Mouse (Mus musculus): ENCODE data around the gene Zfp148. TPM values are rescaled to one million over a fixed set of nuclear protein-coding genes. Genes with fewer than 3 reads are reported as not detected.

Gene Zfp148
- polyA plus RNA-seq, 1 experiment = 26.9 TPM

DNA sequence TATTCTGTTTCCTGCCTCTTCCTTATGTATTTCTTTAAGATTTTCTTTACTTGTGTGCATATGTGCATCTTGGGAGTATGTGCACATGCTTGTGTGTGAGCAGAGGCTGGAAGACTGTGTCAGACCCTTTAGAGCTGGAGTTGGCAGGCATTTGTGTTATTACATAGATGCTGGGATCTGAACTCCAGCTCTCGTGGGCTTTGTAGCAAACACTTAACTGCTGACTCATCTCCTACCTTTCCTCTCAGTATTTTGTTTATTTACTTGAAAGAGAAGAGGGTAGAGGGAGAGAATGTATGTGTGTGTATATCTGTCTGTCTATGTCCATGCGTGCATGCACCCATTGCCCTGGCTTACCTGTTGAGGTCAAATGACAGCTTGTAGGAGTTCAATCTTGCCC, 22.6 kb downstream of the Zfp148 start:
- DNase-seq = no peak
- Histone ChIP-seq H3K27me3 (ENCODE audit: control insufficient read depth, insufficient read depth, low read length) (no peaks in the 10 kb centered on the region), H3K27ac (ENCODE audit: insufficient read depth, low read length) (no peak overlapping the region), H3K4me3 (replicated peaks; ENCODE audit: insufficient read depth, low read depth, low read length) (no peak overlapping the region), H3K4me1 (ENCODE audit: control insufficient read depth, insufficient read depth, low read length) (peaks cover 21% of the 10 kb centered on the region)
- no peak for TF ChIP-seq CTCF (IDR thresholded peaks at IDR 0.05; ENCODE audit: borderline replicate concordance, insufficient read depth, low read depth, low read length)
- no peak for TF ChIP-seq POLR2A (IDR thresholded peaks at IDR 0.05; ENCODE audit: borderline replicate concordance, insufficient read depth, low read length)
- 53% methylated on average over 2 of the region's 2 CpGs for WGBS

DNA sequence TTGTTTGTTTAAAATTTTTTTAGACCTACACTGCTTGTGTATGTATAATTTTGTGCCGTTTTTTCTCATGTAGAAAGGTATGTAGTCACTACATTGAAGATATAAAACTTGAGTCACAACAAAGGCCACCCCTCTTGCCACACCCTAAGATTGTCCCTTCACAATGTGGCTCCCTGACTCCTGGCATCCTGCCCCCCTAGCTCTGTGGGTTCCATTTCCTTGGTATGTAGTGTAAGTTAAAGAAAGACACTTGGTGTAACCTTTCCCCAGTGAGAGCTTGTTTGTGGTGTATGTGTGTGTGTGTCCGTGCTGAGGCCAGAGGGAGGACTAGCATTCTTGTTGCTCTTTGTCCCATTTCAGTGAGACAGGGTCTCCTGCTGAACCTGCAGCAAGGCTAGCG, 23.4 kb downstream of the Zfp148 start:
- no peak for DNase-seq
- H3K4me3 ChIP-seq (replicated peaks; ENCODE audit: insufficient read depth, low read depth, low read length) = no peak overlapping the region
- peaks cover 23% of the 10 kb centered on the region for H3K4me1 ChIP-seq (ENCODE audit: control insufficient read depth, insufficient read depth, low read length)
- 89% methylated on average over 3 of the region's 3 CpGs for WGBS
- no peak for TF ChIP-seq POLR2A (IDR thresholded peaks at IDR 0.05; ENCODE audit: borderline replicate concordance, insufficient read depth, low read length)
- TF ChIP-seq CTCF (IDR thresholded peaks at IDR 0.05; ENCODE audit: borderline replicate concordance, insufficient read depth, low read depth, low read length) = no peak
- H3K27me3 ChIP-seq (ENCODE audit: control insufficient read depth, insufficient read depth, low read length) = no peaks in the 10 kb centered on the region
- no peak overlapping the region for H3K27ac ChIP-seq (ENCODE audit: insufficient read depth, low read length)

DNA sequence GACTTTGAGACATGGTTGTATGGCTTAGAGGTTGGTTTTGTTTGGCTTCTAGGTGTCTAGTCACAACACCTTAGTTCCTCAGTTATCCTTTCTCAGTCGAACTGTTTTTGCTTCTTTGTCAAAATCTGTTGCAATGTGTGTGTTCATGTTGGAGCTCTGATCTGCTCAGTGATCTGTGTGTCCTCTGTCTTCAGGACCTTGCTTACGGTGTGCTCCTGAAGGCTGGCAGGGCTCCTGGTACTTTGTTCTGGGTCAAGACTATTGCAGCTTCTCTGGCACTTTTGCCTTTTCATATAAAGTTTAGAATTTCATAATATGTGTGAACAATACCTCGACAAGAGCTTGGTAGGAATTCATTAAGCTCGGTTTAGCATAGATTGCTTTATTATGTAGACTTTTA, 24.9 kb downstream of the Zfp148 start:
- no peak for DNase-seq
- WGBS = 48% methylated on average over 4 of the region's 4 CpGs
- no peaks in the 10 kb centered on the region for H3K27me3 ChIP-seq (ENCODE audit: control insufficient read depth, insufficient read depth, low read length)
- peaks cover 20% of the 10 kb centered on the region; the same call in 1 of the 2 replicates for H3K4me1 ChIP-seq (ENCODE audit: control insufficient read depth, insufficient read depth, low read length)
- no peak overlapping the region for H3K4me3 ChIP-seq (replicated peaks; ENCODE audit: insufficient read depth, low read depth, low read length)
- no peak for TF ChIP-seq CTCF (IDR thresholded peaks at IDR 0.05; ENCODE audit: borderline replicate concordance, insufficient read depth, low read depth, low read length)
- no peak for TF ChIP-seq POLR2A (IDR thresholded peaks at IDR 0.05; ENCODE audit: borderline replicate concordance, insufficient read depth, low read length)
- no peak overlapping the region for H3K27ac ChIP-seq (ENCODE audit: insufficient read depth, low read length)

DNA sequence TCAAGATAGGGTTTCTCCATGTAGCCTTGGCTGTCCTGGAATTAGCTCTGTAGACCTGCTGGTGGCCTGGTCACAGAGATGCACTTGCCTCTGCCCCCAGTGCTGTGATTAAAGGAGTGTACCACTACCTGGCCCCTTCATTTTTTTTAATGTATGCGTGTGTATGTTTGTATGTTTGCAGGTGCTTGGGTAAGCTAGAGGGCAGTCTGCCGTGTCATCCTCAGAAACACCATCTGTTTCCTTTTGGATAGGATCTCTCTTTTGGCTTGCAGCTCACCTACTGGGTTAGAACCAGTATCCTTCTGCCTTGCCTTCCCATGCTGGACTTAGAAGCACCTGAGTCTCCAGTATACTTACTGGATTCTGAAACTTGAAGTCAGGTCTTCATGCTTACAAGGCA, 29.5 kb downstream of the Zfp148 start:
- H3K4me1 ChIP-seq (ENCODE audit: control insufficient read depth, insufficient read depth, low read length) = peaks cover 15% of the 10 kb centered on the region
- DNase-seq = peak; percentile 52 to 84
- no peaks in the 10 kb centered on the region for H3K27me3 ChIP-seq (ENCODE audit: control insufficient read depth, insufficient read depth, low read length)
- no peak overlapping the region for H3K4me3 ChIP-seq (replicated peaks; ENCODE audit: insufficient read depth, low read depth, low read length)
- 17% methylated on average over 2 of the region's 2 CpGs for WGBS
- peak overlapping the region; percentile 34 for H3K27ac ChIP-seq (ENCODE audit: insufficient read depth, low read length)
- TF ChIP-seq CTCF (IDR thresholded peaks at IDR 0.05; ENCODE audit: borderline replicate concordance, insufficient read depth, low read depth, low read length) (no peak), POLR2A (IDR thresholded peaks at IDR 0.05; ENCODE audit: borderline replicate concordance, insufficient read depth, low read length) (no peak)

DNA sequence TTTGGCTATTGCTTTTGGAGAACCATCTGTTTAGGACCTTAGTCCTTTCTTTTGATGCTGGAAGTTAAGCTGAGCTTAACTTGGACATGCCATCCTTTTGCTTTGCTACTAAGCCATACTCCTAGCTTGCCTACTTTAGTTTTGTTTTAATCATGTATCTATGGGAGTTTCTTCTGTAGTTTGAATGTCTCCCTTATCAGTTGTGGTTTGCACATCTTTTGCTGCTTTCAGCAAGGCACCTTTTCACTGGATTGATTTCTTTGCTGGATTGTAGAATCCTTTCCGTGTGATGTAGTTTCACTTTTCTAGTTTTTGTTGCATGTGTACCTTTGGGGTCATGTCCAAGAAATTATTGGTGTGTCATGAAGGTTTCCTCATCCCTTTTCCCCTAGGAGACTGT, 30.0 kb downstream of the Zfp148 start:
- Histone ChIP-seq H3K4me3 (replicated peaks; ENCODE audit: insufficient read depth, low read depth, low read length) (no peak overlapping the region), H3K4me1 (ENCODE audit: control insufficient read depth, insufficient read depth, low read length) (peaks cover 11% of the 10 kb centered on the region), H3K27me3 (ENCODE audit: control insufficient read depth, insufficient read depth, low read length) (no peaks in the 10 kb centered on the region), H3K27ac (ENCODE audit: insufficient read depth, low read length) (peak overlapping the region; percentile 34; the same call in 1 of the 2 replicates)
- TF ChIP-seq POLR2A (IDR thresholded peaks at IDR 0.05; ENCODE audit: borderline replicate concordance, insufficient read depth, low read length) (no peak), CTCF (IDR thresholded peaks at IDR 0.05; ENCODE audit: borderline replicate concordance, insufficient read depth, low read depth, low read length) (no peak)
- no peak for DNase-seq
- WGBS = 90% methylated on average over 1 of the region's 1 CpGs

DNA sequence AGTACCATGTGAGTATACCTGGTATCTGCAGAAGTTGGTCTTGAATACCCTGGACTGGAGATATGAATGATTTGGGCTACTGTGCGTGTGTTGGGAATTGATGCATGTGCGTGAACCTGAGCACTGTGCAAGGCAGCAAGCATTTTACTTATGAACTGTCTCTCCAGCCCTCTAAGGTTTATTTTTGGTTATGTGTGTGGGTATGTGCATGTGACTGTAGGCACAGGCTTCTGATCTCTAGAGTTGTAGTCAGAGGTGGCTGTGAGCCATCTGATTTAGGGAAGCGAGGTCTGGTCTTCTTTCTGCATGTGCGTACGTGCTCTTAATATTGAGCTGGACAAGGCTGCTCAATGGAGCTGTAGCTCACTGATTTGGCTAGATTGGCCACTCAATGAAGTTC, 33.6 kb downstream of the Zfp148 start:
- DNase-seq = peak in 1 of 2 experiments; percentile 30
- TF ChIP-seq POLR2A (IDR thresholded peaks at IDR 0.05; ENCODE audit: borderline replicate concordance, insufficient read depth, low read length) (no peak), CTCF (IDR thresholded peaks at IDR 0.05; ENCODE audit: borderline replicate concordance, insufficient read depth, low read depth, low read length) (no peak)

DNA sequence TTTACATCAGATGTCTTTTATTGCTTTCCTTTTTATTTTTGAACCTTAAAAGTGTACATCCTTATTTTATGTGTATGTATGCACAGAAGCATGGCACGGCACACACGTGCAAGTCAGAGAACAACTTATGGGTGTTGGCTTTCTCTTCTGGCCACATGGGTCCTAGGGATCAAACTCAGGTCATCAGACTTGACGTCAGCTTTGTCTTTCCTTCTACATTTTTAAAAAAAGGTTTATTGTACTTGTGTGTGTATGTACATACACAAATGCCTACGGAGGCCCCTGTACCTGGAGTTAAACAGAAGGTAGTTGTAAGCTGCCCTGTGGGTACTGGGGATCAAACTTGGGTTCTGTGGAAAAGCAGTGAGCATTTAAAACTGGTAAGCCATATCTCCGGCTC, 35.0 kb downstream of the Zfp148 start:
- TF ChIP-seq POLR2A (IDR thresholded peaks at IDR 0.05; ENCODE audit: borderline replicate concordance, insufficient read depth, low read length) (no peak), CTCF (IDR thresholded peaks at IDR 0.05; ENCODE audit: borderline replicate concordance, insufficient read depth, low read depth, low read length) (no peak)
- WGBS = 77% methylated on average over 5 of the region's 5 CpGs
- no peak for DNase-seq
- peaks cover 7% of the 10 kb centered on the region for H3K4me1 ChIP-seq (ENCODE audit: control insufficient read depth, insufficient read depth, low read length)
- H3K27ac ChIP-seq (ENCODE audit: insufficient read depth, low read length) = no peak overlapping the region
- no peak overlapping the region for H3K4me3 ChIP-seq (replicated peaks; ENCODE audit: insufficient read depth, low read depth, low read length)
- no peaks in the 10 kb centered on the region for H3K27me3 ChIP-seq (ENCODE audit: control insufficient read depth, insufficient read depth, low read length)

More for the DNA sequence above, 33.6 kb downstream of the Zfp148 start:
- Histone ChIP-seq H3K27me3 (ENCODE audit: control insufficient read depth, insufficient read depth, low read length) (no peaks in the 10 kb centered on the region), H3K27ac (ENCODE audit: insufficient read depth, low read length) (no peak overlapping the region), H3K4me3 (replicated peaks; ENCODE audit: insufficient read depth, low read depth, low read length) (no peak overlapping the region), H3K4me1 (ENCODE audit: control insufficient read depth, insufficient read depth, low read length) (peaks cover 9% of the 10 kb centered on the region)
- 38% methylated on average over 5 of the region's 5 CpGs for WGBS

DNA sequence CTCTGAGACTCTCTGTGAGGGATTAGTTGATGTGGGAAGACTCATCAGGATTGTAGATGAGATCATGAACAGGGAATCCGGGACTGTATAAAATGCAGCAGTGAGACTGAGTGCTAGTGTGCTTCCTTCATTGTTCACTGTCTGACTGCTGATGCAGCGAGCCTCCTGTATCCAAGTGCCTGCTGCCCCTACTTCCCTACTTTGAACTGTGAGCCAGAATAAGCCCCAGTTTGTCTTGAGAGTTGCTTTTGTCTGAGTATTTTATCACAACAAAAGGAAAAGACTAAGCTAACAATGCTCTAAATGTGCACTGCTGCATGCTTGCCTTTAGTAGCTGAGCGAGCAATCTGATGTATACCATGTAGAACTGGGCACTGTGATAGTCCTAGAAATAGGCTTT, 47.7 kb downstream of the Zfp148 start:
- 69% methylated on average over 3 of the region's 3 CpGs for WGBS
- peaks cover 6% of the 10 kb centered on the region; the same call in 1 of the 2 replicates for H3K4me1 ChIP-seq (ENCODE audit: control insufficient read depth, insufficient read depth, low read length)
- no peak overlapping the region for H3K27ac ChIP-seq (ENCODE audit: insufficient read depth, low read length)
- no peak for DNase-seq
- no peaks in the 10 kb centered on the region for H3K27me3 ChIP-seq (ENCODE audit: control insufficient read depth, insufficient read depth, low read length)
- H3K4me3 ChIP-seq (replicated peaks; ENCODE audit: insufficient read depth, low read depth, low read length) = no peak overlapping the region
- no peak for TF ChIP-seq CTCF (IDR thresholded peaks at IDR 0.05; ENCODE audit: borderline replicate concordance, insufficient read depth, low read depth, low read length)
- TF ChIP-seq POLR2A (IDR thresholded peaks at IDR 0.05; ENCODE audit: borderline replicate concordance, insufficient read depth, low read length) = no peak
